Mouse (Mus musculus): ENCODE data around the gene Tmem117.

The Tmem117 gene

DNA sequence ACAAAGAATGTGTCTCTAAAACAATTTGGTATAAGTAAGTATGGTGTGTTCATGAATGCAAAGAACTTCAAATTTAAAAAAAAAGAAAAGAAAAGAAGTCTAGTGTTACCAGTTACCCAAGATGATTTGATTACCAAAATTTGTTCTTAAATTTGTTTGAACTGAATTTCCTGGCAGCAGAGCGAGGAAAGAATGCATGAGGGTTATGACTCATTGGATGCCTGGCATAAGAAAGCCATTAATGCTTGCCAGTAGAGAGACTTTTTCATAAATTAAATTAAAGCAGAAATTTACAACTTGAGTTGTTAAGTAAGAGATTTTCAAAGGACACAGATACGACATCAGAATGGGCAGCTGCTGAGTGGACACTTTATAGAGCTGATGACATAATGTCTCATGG, 515.1 kb downstream of the Tmem117 start:
- peak; percentile 63 for DNase-seq (ENCODE audit: low read depth)

DNA sequence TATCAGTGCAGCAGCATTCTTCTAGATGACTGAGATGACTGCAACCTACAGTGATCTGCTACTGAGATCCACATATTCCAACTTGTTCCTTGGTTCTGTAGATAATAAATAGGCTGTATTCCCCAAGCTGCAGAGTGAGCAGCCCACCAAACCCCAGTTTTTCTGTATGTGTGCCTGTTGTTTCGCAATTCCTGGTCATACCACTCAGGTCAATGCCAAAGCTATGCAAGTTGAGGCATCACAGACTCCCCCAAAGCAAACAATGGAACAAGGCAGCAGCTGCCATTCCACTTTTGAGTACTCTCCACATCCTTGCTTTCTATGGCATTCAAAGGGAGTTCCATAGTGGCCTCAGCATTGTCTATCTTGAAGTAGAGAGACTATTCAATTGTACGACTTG, 516.1 kb downstream of the Tmem117 start:
- no peak for DNase-seq (ENCODE audit: low read depth)

All from fibroblast of lung, adult 2 months (primary cell).